Mouse (Mus musculus) midbrain, embryonic 14.5 days (tissue): ENCODE results near the gene Pwp2. TPM values are rescaled to one million over a fixed set of nuclear protein-coding genes. Genes with fewer than 3 reads are reported as not detected.
"Not testable (repeated sequence)": the region's sequence is repeated elsewhere in the genome, so short reads cannot be mapped to it uniquely, and the experiment has no call there.

Experiments
- ATAC-seq: fragments of 200-750 bp; cut with Nextera tagmentation; 2 replicates; pipeline ENCODE4 v1.8.0; 2017; ENCODE audit warnings: moderate number of reproducible peaks, moderate library complexity; ENCODE audit not compliant: low FRiP score, low TSS enrichment
- DNase-seq: peaks from one replicate; pipeline ENCODE4 v3.0.0-alpha.2; 2015
- H3K27ac ChIP-seq: fragments of 300-500 bp; sonication (generic); replicated peaks from 2 replicates; pipeline ENCODE4 v1.5.1; 2014; ENCODE audit warnings: mild to moderate bottlenecking, low read depth, low read length, moderate library complexity
- H3K27me3 ChIP-seq: fragments of 300-500 bp; sonication (generic); 2 replicates; pipeline ENCODE4 v1.6.1; 2014; ENCODE audit warnings: low read length, control low read depth, mixed read lengths; ENCODE audit not compliant: control insufficient read depth, insufficient read depth
- H3K36me3 ChIP-seq: fragments of 300-500 bp; sonication (generic); 2 replicates; pipeline ENCODE4 v1.6.1; 2014; ENCODE audit warnings: low read length, control low read depth; ENCODE audit not compliant: control insufficient read depth, insufficient read depth
- H3K4me1 ChIP-seq: fragments of 300-500 bp; sonication (generic); 2 replicates; pipeline ENCODE4 v1.6.1; 2014; ENCODE audit warnings: mild to moderate bottlenecking, antibody characterized with exemption, low read length, control low read depth; ENCODE audit not compliant: control insufficient read depth, insufficient read depth
- H3K4me2 ChIP-seq: fragments of 300-500 bp; sonication (generic); 2 replicates; pipeline ENCODE4 v1.6.1; 2014; ENCODE audit warnings: mild to moderate bottlenecking, low read length, moderate library complexity
- H3K4me3 ChIP-seq: fragments of 300-500 bp; sonication (generic); replicated peaks from 2 replicates; pipeline ENCODE4 v1.5.1; 2014; ENCODE audit warnings: low read depth, low read length
- H3K9ac ChIP-seq: fragments of 300-500 bp; sonication (generic); replicated peaks from 2 replicates; pipeline ENCODE4 v1.6.1; 2014; ENCODE audit warnings: mild to moderate bottlenecking, low read length, moderate library complexity
- H3K9me3 ChIP-seq: fragments of 300-500 bp; sonication (generic); 2 replicates; pipeline ENCODE4 v1.6.1; 2016; ENCODE audit warnings: low read length, control low read depth, mixed read lengths; ENCODE audit not compliant: control insufficient read depth
- WGBS: fragments of 180-500 bp; shearing (Covaris S2); extraction: QIAGEN DNeasy Blood & Tissue Kit; methylation state at CpG from one replicate; pipeline ENCODE4 v1.1.7; 2014; 5-methylcytosine and 5-hydroxymethylcytosine counted together
- polyA plus RNA-seq: library from polyadenylated mRNA; unstranded; fragments of >200 nt; fragmentation: Nextera tagmentation; extraction: Ambion mirVana; gene quantifications from 2 replicates; pipeline ENCODE4 v1.2.1, GENCODE M21; 2014

Gene Pwp2
- polyA plus RNA-seq, 1 experiment from 2014 or later = 15.2 TPM

DNA sequence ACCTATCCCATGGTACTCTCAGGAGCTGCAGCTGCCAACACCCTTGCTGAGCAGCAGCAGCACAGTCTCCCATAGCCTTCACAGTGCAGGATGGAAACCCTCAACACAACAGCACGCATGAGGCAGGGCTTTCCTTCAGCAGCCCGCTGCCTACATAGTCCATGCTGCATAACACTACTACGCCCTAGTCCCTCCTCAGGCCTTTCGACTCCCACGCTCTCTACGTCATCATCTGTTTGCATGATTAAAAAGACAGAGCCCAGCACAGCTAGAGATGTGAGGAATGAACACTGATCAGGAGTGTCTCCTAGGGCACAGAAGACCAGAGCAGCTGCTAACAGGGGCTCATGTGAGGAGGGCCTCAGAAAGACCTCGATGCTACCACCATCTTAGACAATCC is 36.4 kb upstream of the Pwp2 start:
- Histone ChIP-seq H3K27me3 (no peaks in the 10 kb centered on the region), H3K4me3 (no peak overlapping the region), H3K27ac (no peak overlapping the region), H3K36me3 (peaks cover 59% of the 10 kb centered on the region), H3K4me2 (no peak overlapping the region), H3K9ac (no peak overlapping the region), H3K4me1 (no peaks in the 10 kb centered on the region), H3K9me3 (no peaks in the 10 kb centered on the region)
- DNase-seq = no peak
- ATAC-seq = no peak
- 97% methylated on average over 7 of the region's 7 CpGs for WGBS

DNA sequence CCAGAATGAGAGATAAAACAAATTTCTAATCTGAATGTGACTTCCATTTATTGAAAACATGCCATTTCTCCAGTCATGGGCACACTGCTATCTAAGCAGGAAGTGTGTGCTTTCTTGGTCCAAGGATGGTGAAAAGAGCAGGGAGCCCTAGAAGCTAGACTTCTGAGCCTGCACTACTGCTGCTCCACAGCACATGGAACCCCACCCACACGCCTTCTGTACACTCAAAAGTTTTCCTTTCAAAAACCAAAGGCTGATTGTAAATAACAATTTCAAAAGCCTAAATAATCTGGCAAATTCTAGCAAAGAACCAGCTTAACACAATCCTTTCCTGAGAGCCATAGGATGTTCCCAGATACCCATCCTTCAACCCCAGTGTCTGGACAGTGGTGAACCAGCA is 34.6 kb upstream of the Pwp2 start:
- H3K4me3 ChIP-seq = no peak overlapping the region
- H3K9me3 ChIP-seq = no peaks in the 10 kb centered on the region
- 89% methylated on average over 1 of the region's 1 CpGs for WGBS
- H3K9ac ChIP-seq = no peak overlapping the region
- ATAC-seq (no peak), DNase-seq (no peak)
- no peaks in the 10 kb centered on the region for H3K27me3 ChIP-seq
- H3K4me2 ChIP-seq = no peak overlapping the region
- no peaks in the 10 kb centered on the region for H3K4me1 ChIP-seq
- peaks cover 76% of the 10 kb centered on the region for H3K36me3 ChIP-seq
- H3K27ac ChIP-seq = no peak overlapping the region

DNA sequence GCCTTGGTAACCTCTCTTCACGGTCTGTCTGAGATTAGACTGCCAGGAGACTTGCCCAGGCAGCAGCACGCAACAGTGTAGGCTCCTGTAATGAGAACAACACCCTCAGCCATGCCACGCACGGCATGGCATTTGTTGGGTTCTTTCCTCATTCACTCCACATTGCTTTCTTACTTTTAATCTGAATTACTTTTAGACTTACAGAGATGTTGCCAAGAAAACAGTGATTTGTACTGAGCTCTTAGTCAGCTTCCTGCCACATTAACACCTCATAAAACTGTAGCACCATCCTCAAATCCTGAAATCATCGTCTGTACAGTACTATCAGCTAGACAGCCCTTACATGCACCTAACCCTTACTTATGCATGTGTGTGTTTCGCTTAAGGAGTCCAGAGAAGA is 33.6 kb upstream of the Pwp2 start:
- H3K27me3 ChIP-seq = no peaks in the 10 kb centered on the region
- no peak for ATAC-seq
- no peaks in the 10 kb centered on the region for H3K9me3 ChIP-seq
- H3K4me3 ChIP-seq = no peak overlapping the region
- no peak overlapping the region for H3K27ac ChIP-seq
- no peak overlapping the region for H3K4me2 ChIP-seq
- DNase-seq = no peak
- WGBS = 95% methylated on average over 6 of the region's 6 CpGs
- peaks cover 82% of the 10 kb centered on the region for H3K36me3 ChIP-seq
- no peak overlapping the region for H3K9ac ChIP-seq
- no peaks in the 10 kb centered on the region for H3K4me1 ChIP-seq

DNA sequence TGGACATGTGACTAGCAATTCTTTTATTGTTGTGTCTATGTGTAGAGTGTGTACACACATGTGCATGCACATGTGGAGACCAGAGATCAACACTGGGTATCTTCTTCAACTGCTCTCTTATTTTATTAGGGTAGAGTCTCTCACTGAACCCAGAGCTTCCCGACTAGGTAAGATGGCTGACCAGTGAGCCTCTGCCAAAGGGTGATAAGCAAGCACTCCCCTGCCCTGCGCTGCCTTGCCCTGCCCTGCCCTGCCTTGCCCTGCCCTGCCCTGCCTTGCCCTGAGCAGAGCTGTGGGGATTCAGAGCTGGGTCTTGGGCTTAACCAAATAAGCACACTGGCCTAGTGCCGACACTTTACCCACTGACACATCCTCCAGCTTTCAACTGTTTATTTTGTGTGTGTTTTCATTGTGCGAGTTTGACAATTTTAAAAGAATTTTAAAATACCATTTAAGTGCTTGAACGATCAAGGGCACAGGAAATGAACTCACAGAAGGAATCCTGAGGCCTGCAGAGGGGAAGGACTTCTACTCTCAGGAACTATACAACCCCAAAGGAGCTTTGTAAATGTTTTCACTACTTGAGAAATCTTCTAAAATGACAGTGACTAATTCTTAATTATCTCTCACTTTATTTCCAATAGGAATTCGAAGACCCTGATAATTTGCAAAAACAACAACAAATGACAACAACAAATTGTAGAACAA is 31.6 kb upstream of the Pwp2 start:
- peaks cover 92% of the 10 kb centered on the region for H3K36me3 ChIP-seq
- DNase-seq = no peak
- no peaks in the 10 kb centered on the region for H3K27me3 ChIP-seq
- no peak overlapping the region for H3K9ac ChIP-seq
- H3K4me1 ChIP-seq = no peaks in the 10 kb centered on the region
- ATAC-seq = no peak
- 91% methylated on average over 6 of the region's 6 CpGs for WGBS
- no peak overlapping the region for H3K4me3 ChIP-seq
- H3K4me2 ChIP-seq = no peak overlapping the region
- H3K27ac ChIP-seq = no peak overlapping the region
- no peaks in the 10 kb centered on the region for H3K9me3 ChIP-seq

DNA sequence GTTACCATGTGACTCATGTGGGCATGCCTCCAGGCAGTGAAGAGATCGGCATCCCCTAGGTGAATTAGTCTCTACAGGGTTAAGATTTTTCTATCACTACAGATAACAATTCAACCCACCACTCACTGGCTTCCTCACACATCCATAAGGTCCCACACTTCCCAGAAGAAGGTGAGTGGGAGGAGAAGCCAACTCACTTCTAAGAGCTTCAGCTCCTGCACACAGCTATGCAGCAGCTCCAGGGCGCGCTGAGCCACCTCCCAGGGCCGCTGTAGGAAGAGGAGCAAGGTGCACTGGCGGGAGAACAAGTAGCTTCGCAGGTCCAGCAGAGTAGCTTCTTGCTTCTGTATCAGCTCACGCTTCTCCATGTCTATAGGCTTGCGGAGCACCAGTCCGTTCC is 29.4 kb upstream of the Pwp2 start:
- 95% methylated on average over 9 of the region's 9 CpGs for WGBS
- DNase-seq (no peak), ATAC-seq (no peak)
- no peaks in the 10 kb centered on the region for H3K4me1 ChIP-seq
- no peaks in the 10 kb centered on the region for H3K27me3 ChIP-seq
- no peak overlapping the region for H3K4me2 ChIP-seq
- H3K27ac ChIP-seq = no peak overlapping the region
- no peak overlapping the region for H3K9ac ChIP-seq
- H3K36me3 ChIP-seq = peaks cover 98% of the 10 kb centered on the region
- no peak overlapping the region for H3K4me3 ChIP-seq
- no peaks in the 10 kb centered on the region for H3K9me3 ChIP-seq

DNA sequence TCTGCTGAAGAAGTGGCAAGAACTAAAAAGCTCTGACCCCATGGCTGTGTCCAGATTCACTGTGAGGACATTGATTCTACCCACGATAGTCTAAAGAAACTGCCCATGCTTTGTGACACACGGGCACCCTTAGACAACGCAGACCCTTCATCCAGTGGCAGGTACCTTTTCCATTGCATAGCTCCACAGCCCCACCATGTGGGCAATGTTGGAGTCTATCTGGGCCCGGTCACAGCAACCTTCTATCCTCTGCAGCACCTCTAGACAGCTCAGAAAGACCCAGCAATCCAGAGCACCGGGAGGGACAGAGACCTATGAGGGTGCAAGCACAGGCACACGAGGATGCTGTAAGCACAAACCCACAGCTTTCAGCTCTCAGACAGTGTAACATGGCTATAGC is 26.4 kb upstream of the Pwp2 start:
- H3K27ac ChIP-seq = no peak overlapping the region
- WGBS = 74% methylated on average over 6 of the region's 6 CpGs
- H3K4me1 ChIP-seq = no peaks in the 10 kb centered on the region
- H3K4me2 ChIP-seq = no peak overlapping the region
- DNase-seq (peak; percentile 13), ATAC-seq (no peak)
- no peak overlapping the region for H3K9ac ChIP-seq
- peaks cover 99% of the 10 kb centered on the region for H3K36me3 ChIP-seq
- H3K4me3 ChIP-seq = no peak overlapping the region
- no peaks in the 10 kb centered on the region for H3K27me3 ChIP-seq
- H3K9me3 ChIP-seq = no peaks in the 10 kb centered on the region

DNA sequence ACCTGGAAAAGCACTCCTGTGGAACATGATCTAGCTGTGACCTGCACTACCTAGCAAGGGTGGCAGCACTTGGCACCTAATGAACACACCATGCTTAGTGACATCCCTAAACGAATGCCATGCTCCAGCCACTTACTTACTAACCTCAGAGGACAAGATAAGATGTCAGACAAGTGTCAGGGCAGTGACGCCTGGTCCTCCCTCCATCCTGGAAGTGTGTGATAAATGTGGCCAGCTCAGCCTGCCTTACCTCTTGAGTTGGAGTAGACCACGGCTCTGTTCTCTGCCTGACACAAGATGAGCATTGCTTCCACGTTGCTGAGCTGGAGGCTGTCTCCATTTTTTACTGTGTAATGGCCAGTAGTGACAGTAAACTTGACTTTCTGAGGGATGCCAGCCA is 16.2 kb upstream of the Pwp2 start:
- ATAC-seq (no peak), DNase-seq (no peak)
- Histone ChIP-seq H3K9ac (no peak overlapping the region), H3K9me3 (no peaks in the 10 kb centered on the region), H3K4me1 (no peaks in the 10 kb centered on the region), H3K27ac (no peak overlapping the region), H3K4me3 (no peak overlapping the region), H3K36me3 (peaks cover 99% of the 10 kb centered on the region), H3K27me3 (no peaks in the 10 kb centered on the region), H3K4me2 (no peak overlapping the region)
- whole genome bisulfite sequencing = 96% methylated on average over 4 of the region's 4 CpGs

DNA sequence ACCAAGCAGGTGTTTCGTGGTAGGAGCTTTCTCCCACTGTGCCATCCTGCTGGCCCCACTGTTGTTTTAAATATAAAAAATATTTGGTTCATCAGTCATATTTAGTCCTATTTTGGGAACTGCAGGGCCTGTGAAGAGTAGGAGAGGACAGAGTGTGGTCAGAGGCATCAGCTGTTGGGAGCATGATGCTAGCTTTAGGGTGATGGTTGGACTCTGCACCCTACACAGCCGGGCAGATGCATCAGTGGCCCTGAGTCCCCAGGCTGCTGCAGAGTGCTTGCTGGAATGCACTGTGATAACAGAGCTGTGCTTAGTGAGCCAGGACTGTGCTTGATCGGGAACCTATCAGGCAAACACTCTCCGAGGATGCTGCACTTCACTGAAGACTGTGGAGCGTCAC is 8.0 kb upstream of the Pwp2 start:
- no peaks in the 10 kb centered on the region for H3K4me1 ChIP-seq
- ATAC-seq (no peak), DNase-seq (no peak)
- no peak overlapping the region for H3K4me2 ChIP-seq
- no peak overlapping the region for H3K4me3 ChIP-seq
- no peaks in the 10 kb centered on the region for H3K27me3 ChIP-seq
- 93% methylated on average over 5 of the region's 5 CpGs for WGBS
- no peak overlapping the region for H3K9ac ChIP-seq
- H3K9me3 ChIP-seq = no peaks in the 10 kb centered on the region
- peaks cover 100% of the 10 kb centered on the region for H3K36me3 ChIP-seq
- H3K27ac ChIP-seq = no peak overlapping the region

DNA sequence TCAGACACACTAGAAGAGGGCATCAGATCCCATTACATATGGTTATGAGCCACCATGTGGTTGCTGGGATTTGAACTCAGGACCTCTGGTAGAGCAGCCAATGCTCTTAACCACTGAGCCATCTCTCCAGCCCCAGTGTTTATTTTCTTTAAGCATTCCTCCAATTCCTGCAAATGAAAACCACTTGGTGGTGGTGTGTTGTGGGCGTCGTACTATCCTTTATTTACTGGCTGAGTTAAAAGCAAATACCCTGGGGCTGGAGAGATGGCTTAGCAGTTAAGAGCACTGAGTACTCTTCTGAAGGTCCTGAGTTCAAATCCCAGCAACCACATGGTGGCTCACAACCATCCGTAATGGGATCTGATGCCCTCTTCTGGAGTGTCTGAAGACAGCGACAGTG is 1.1 kb upstream of the Pwp2 start:
- not testable (repeated sequence) for DNase-seq, H3K4me3 ChIP-seq, H3K4me2 ChIP-seq, H3K9me3 ChIP-seq, H3K4me1 ChIP-seq, ATAC-seq, H3K9ac ChIP-seq, H3K27ac ChIP-seq, H3K27me3 ChIP-seq
- 97% methylated on average over 4 of the region's 4 CpGs for WGBS
- H3K36me3 ChIP-seq = peaks cover 57% of the 10 kb centered on the region
